Mouse (Mus musculus): ENCODE results near the gene Fam193a.
A peak's percentile ranks its signal among the peaks of the same experiment; 100 is the strongest.

Gene Fam193a

DNA sequence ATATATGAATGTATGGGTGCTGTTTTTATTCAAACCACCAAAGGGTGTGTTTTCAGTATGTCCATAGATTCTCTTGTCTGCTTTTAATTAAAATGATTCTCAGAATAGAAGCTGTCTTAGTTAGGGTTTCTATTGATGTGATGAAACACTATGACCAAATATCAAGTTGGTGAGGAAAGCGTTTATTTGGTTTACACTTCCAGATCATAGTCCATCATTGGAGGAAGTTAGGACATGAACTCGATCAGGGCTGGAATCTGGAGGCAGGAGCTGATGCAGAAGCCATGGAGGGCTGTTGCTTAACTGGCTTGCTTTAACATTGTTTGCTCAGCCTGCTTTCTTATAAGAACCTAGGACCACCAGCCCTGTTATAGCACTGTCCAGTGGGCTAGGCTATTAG is 12.0 kb downstream of the Fam193a start:
- DNase-seq (ENCODE audit: low read depth, low spot score), result no peak

GRCm38 (mm10) chr5:34385616-34386015 is 15.9 kb downstream of the Fam193a start:
- DNase-seq (ENCODE audit: low read depth, low spot score), result no peak

DNA sequence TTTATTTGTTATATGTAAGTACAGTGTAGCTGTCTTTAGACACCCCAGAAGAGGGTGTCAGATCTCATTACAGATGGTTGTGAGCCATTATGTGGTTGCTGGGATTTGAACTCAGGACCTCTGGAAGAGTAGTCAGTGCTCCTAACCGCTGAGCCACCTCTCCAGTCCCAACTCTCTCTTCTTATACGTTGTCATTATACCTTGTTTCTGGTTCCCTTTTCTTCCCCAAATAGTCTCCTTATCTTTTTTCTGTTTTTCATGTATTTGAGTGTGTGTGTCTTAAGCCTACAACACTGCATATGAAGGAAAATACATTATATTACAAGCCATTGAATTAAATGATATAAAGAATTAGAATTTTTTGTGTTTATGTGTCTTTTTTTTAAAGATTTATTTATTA is 17.0 kb downstream of the Fam193a start:
- no peak for DNase-seq (ENCODE audit: low read depth, low spot score)

- no peak for DNase-seq (ENCODE audit: low read depth, low spot score)
Measured at GRCm38 (mm10) chr5:34393251-34393650, 23.5 kb downstream of the Fam193a start.

GRCm38 (mm10) chr5:34395347-34395746 is 25.6 kb downstream of the Fam193a start:
- no peak for DNase-seq (ENCODE audit: low read depth, low spot score)

DNA sequence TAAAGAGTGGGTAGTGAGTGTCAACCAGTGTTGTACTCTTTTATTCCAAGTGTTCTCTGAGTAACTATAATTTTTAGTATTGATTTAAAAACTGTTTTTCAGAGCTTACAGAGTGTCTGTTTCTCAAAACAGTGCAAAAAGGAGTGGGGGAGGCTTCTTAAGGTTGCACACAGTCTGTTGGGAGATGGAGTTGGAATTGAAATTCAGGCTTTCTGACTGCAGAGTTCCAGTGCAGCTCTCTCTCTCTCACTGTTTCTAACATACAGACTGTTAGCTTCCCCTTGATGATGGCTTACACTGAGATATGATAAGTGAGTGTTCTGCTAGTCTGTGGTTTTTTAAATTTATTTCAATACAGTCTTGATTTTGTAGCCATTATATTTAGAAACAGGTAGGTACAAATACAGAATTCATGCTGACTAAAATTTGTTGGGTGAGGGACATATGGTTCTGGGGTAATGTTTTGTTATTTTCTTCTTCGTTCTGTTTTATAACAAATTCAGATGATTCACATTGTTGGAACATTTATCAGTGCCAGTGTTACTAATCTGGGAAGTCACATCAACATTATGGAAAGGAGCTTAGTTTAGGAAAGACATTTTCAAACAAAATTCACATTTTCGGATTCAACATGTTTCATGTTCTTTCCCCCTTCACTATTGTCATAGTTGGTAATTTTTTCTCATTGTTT is 26.3 kb downstream of the Fam193a start:
- DNase-seq (ENCODE audit: low read depth, low spot score), result peak; percentile 63

- no peak for DNase-seq (ENCODE audit: low read depth, low spot score)
Measured at GRCm38 (mm10) chr5:34397866-34398265, 28.1 kb downstream of the Fam193a start.

- no peak for DNase-seq (ENCODE audit: low read depth, low spot score)
Measured at GRCm38 (mm10) chr5:34398326-34398725, 28.6 kb downstream of the Fam193a start.

- no peak for DNase-seq (ENCODE audit: low read depth, low spot score)
Measured at GRCm38 (mm10) chr5:34407366-34407918, 37.7 kb downstream of the Fam193a start.

DNA sequence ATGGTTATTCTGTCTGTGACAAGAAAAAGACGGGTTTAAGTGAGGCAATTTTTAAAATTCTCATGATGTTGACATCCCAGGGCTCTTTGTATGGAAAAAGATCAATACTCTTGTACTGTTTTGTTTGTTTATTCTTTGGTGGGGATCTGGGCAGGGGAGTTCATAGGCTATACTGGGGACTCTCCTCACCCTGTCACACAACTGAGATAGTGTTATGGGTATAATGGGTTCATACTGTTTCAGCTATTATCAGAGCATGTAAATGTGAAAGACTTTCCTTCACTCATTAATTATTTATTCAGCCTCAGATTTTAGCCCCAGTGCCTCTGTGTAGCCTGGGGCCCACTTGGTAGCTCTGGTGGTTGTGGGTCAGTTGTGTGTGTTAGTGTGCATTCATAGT is 39.3 kb downstream of the Fam193a start:
- no peak for DNase-seq (ENCODE audit: low read depth, low spot score)

- DNase-seq (ENCODE audit: low read depth, low spot score), result no peak
Measured at GRCm38 (mm10) chr5:34410819-34411218, 41.1 kb downstream of the Fam193a start.

DNA sequence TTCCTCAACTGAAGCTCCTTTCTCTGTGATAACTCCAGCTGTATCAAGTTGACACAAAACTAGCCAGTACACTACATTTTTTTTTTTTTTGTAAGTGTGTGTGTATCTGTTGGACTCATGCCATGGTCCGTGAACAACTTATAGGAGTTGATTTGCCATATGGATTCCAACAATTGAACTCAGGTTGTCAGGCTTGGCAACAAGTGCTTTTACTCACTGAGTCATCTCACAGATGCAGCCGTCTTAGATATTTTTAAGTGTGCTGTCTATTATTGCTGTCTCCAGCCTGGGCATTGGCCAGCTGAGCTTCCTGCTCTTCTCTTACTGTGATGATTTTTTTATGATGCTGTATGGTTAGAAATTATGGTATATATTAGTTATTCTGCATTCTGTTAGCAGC is 44.2 kb downstream of the Fam193a start:
- DNase-seq (ENCODE audit: low read depth, low spot score), result no peak

- DNase-seq (ENCODE audit: low read depth, low spot score), result no peak
Measured at GRCm38 (mm10) chr5:34417251-34418008, 47.7 kb downstream of the Fam193a start.

GRCm38 (mm10) chr5:34419188-34419587 is 49.5 kb downstream of the Fam193a start:
- no peak for DNase-seq (ENCODE audit: low read depth, low spot score)

DNA sequence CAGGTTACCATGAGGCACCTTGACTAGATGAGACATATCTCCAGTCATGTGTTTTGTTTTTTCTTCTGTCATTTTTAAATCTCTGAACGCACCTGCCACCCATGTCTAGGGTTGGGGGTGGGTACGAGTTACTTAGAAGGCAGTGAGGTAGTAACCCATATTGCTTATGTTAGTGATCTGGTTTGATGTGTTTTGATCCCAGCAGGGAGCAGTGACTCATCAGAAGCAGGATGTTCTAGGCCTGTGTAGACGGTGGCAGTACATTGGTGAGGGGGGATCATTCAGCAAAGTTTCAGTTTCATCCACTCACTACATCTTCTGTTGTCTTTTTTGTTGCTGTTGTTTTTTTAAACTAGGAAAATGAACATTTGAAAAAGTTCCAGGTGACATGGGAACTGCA is 61.0 kb downstream of the Fam193a start:
- DNase-seq (ENCODE audit: low read depth, low spot score), result peak; percentile 13

DNA sequence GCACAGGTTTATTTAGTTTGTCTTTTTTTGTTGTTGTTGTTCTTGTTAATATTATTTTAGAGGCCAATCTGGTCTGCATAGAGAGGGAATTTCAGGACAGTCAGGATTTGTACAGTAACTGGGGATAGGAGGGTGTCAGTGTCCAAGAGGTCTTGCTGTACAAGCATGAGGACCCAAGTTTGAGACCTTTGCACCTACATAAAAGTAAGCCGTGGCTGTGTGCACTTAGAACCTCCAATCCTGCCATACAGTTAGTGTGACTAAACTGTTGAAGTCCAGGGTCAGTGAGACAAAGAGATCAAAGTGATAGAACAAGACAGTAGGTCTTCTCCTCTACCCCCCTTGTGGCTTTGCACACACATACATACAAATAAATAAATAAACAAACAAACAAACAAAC is 64.1 kb downstream of the Fam193a start:
- no peak for DNase-seq (ENCODE audit: low read depth, low spot score)

DNA sequence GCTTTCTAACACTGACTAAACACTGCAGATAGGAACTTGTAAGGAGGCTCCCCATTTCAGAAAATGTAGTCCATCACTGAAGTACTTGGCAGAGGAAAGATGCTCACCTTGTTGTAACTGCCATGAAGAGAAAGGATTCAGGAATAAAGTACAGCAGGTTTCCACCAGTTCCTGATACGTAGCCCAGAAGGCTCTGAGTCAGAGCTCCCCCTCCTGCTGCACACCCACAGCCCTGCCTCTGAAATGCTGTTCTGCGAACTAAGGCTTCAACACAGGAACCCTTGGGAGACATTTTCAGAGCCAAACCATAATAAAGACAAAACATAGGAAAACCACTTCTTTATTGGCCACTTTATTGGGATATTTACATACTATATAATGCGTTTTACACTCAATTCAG is 64.5 kb downstream of the Fam193a start:
- DNase-seq (ENCODE audit: low read depth, low spot score), result peak; percentile 58

GRCm38 (mm10) chr5:34438052-34438451 is 68.3 kb downstream of the Fam193a start:
- DNase-seq (ENCODE audit: low read depth, low spot score), result no peak

DNA sequence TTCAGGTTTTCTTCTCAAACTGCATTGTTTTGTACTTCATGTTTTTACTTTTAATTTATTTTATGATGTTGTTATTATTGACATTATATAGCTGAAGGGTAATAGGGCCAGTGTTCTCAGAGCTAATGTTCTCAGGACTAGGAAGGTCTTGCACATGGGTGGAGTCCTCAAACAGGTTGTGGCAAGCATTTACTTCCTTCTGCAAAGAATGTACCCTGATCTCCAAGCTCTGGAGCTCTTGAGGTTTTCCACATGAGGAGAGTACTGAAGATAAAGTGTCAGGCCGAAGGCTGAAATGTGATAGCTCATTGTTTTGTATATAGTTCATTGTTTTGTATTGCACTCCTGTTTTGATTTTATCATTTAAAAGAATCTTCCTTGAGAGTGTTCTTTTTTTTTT is 68.9 kb downstream of the Fam193a start:
- DNase-seq (ENCODE audit: low read depth, low spot score), result no peak

DNA sequence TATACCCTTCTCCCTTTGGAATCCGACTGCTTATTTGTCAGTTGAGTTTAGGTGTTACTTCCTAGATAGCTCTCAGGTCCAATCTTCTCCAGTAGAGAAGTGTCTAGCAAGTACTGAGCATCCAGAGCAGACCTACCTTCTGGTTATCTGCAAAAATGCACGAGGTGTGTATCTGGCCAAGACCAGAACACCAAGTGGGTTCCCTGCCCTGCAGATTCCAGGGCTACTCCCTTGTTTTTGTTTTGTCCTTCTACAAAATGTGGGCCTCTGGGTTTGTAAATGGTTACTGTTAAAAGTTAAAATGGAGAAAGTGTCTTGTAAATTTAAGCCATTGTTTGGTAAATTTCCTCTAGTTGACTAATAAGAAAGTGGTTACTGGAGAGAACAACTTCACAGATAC is 70.0 kb downstream of the Fam193a start:
- no peak for DNase-seq (ENCODE audit: low read depth, low spot score)

DNA sequence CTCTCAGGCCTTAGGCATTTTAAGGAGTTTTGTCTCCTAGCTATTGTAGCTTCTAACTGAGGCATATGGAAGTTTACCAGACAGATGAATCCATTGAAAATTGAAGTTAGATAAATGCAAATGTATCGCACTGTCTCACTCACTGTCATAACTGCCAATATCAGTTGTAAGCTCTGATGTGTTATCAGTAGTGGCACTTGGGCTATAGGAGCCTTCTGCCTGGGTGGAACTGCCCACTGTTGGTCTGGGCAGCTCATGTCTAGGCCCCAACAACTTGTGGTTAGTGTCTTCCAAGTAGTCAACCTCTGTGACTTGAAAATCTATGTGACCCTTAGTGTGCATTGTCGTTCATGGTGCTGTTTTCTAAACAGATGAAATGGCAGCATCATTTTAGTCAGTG is 72.1 kb downstream of the Fam193a start:
- no peak for DNase-seq (ENCODE audit: low read depth, low spot score)

DNA sequence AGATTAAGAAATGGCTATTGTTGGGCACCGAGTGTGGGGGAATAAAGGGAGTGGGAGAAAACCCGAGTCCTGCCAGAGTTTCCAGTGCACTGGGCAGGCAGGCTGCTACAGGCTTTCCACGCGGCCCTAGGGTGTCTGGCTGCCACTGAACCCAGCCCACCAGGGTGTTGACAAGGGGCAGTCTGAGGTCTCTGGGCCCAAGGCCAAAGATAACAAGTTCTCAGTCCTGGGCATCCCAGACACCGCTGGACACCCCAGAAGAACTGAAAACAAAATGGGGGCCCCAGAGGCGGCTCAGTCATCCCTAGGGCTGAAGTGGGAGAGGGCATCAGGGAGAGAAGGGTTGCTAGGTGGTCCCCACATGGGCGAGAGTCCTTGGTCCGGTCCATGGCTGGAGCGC is 76.5 kb downstream of the Fam193a start:
- DNase-seq (ENCODE audit: low read depth, low spot score), result no peak

- DNase-seq (ENCODE audit: low read depth, low spot score), result peak; percentile 28
Measured at GRCm38 (mm10) chr5:34458994-34459393, 89.3 kb downstream of the Fam193a start.
